Mouse (Mus musculus): ENCODE data around the gene Dusp12.
A peak's percentile ranks its signal among the peaks of the same experiment; 100 is the strongest.

- TF ChIP-seq CHD1 (IDR thresholded peaks at IDR 0.05; ENCODE audit: low read depth, low read length) (no peak), SMC3 (IDR thresholded peaks at IDR 0.05; ENCODE audit: low read depth, low read length) (peak; percentile 98), POLR2A (IDR thresholded peaks at IDR 0.05; ENCODE audit: low read depth, low read length) (peak; percentile 38; the same call in 1 of the 2 replicates), CTCF (conservative IDR thresholded peaks at IDR 0.05 in 1 of 2, IDR thresholded peaks at IDR 0.05 in 1 of 2; ENCODE audit: low read depth in 2 of 2, low read length in 2 of 2) (peak; percentile 83 to 98), HCFC1 (IDR thresholded peaks at IDR 0.05; ENCODE audit: low read depth, low read length) (no peak), KAT2A (IDR thresholded peaks at IDR 0.05; ENCODE audit: insufficient replicate concordance, low read length) (no peak), MYC (IDR thresholded peaks at IDR 0.05; ENCODE audit: low read depth, low read length) (no peak), MAZ (IDR thresholded peaks at IDR 0.05; ENCODE audit: low read depth, low read length) (no peak), MAX (IDR thresholded peaks at IDR 0.05; ENCODE audit: low read length) (peak; percentile 34; the same call in 1 of the 2 replicates)
These were observed 16.3 kb upstream of the Dusp12 start for GRCm38 (mm10) chr1:170901536-170902238.

Data from CH12.LX (cell line).